Mouse (Mus musculus): ENCODE data around the gene C1qtnf6.

The C1qtnf6 gene

DNA sequence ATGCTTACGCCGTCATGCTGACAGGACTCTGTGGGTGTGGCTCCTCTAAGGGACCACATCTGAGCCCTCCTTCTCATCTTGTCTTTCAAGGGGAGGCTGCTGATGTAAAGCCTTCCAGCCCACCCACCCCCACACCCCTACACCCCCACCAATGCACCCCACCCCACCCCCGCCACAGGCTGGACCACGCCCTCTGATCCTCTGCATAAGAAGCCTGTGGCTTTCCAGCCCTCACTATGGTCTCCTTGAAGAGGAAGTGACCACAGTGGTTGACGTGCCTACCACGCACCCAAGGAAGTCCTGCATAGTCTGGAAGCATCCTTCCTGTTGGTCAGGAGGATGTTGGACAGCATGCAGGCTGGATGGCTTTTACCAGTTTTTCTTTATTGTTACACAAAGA is 15.5 kb downstream of the C1qtnf6 start:
- DNase-seq (ENCODE audit: low read depth, low spot score) = no peak

DNA sequence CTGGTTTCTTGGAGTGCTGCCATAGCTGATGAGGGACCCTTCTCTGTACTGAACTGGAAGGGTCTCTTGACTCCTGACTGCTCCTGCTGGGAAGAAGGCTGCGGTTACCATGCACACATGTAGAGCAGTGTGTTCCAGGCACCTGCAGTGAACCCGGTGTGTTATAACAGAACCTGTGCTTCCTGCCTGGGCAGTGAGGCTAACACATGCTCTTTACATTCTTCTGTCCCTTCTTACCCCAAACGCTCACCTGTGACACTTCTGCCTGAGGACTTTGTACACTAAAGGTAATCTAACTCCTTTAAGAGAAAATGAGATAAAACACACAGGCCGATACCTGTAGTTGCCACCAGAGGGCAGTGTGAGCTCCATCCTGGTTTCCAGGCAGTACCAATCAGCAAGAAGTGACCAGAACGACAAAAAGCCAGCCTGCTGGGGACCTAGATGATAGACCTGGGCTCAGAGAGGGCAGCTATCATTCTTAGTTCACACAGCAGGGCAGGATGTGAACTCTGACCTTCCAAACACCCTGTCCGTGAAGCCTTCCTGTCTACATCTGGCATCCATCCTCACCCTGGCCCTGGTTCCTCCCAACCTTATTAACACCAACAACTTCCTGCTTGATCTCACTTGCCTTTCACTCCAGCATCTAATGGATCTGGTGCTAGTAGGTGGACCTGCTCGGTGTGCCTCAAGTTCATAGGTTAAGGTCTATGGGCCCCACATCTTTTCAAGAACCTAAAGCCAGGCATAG is 16.6 kb downstream of the C1qtnf6 start:
- DNase-seq (ENCODE audit: low read depth, low spot score) = peak; percentile 71

- no peak for DNase-seq (ENCODE audit: low read depth, low spot score)
Observed at GRCm38 (mm10) chr15:78513019-78513418, 18.2 kb downstream of the C1qtnf6 start.

DNA sequence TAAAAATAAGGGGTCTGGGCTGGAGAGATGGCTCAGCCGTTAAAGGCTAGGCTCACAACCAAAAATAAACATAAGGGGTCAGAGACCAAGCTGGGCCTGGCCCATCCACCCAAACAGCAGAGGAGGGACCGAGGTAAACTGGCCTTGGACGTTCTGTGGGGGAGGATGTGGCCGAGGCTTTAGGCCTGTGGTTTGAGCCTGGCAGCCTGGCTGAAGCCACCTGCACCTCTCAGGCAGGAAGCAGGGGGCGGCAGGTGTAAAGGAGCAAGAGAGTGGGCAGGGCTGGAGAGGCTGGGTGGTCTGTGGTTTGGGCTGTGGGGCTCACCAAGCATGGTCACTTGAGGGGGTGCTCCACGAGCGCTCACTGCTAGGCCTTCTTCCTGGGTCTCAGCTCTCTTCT is 19.3 kb downstream of the C1qtnf6 start:
- no peak for DNase-seq (ENCODE audit: low read depth, low spot score)

- DNase-seq (ENCODE audit: low read depth, low spot score) = no peak
Observed at GRCm38 (mm10) chr15:78510736-78511135, 20.5 kb downstream of the C1qtnf6 start.

GRCm38 (mm10) chr15:78510121-78510576 is 21.1 kb downstream of the C1qtnf6 start:
- peak; percentile 30 for DNase-seq (ENCODE audit: low read depth, low spot score)

- DNase-seq (ENCODE audit: low read depth, low spot score) = no peak
Observed at GRCm38 (mm10) chr15:78509297-78509899, 21.8 kb downstream of the C1qtnf6 start.

DNA sequence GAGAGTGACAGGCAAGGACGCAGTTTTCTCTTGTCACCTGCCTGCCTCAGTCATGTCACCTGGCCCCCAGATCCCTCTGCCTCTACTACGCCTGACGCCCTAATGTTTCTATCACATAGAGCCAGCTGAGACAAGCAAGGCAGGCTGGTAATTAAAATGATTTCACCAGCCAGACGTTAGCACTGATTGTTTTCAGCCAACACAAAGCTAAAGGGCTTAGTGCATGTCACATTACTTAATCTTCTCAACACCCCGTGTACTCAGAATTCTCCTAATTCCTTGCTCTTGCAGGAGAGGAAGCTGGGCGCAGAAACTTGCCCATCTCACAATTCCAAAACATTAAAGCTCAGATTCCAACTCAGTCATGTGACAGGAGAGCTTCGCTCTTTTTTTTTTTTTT is 22.8 kb downstream of the C1qtnf6 start:
- DNase-seq (ENCODE audit: low read depth, low spot score) = no peak

- no peak for DNase-seq (ENCODE audit: low read depth, low spot score)
Observed at GRCm38 (mm10) chr15:78505541-78505940, 25.7 kb downstream of the C1qtnf6 start.

GRCm38 (mm10) chr15:78504816-78505215 is 26.4 kb downstream of the C1qtnf6 start:
- DNase-seq (ENCODE audit: low read depth, low spot score) = no peak

GRCm38 (mm10) chr15:78504013-78504412 is 27.2 kb downstream of the C1qtnf6 start:
- no peak for DNase-seq (ENCODE audit: low read depth, low spot score)

GRCm38 (mm10) chr15:78502437-78503132 is 28.6 kb downstream of the C1qtnf6 start:
- no peak for DNase-seq (ENCODE audit: low read depth, low spot score)

GRCm38 (mm10) chr15:78494968-78495406 is 36.2 kb downstream of the C1qtnf6 start, which contains the start of gene Il2rb:
Gene Il2rb, minus strand, starts transcription at chr15:78495271.
- DNase-seq (ENCODE audit: low read depth, low spot score) = peak; percentile 57

GRCm38 (mm10) chr15:78493401-78494010 is 37.7 kb downstream of the C1qtnf6 start:
- DNase-seq (ENCODE audit: low read depth, low spot score) = no peak

DNA sequence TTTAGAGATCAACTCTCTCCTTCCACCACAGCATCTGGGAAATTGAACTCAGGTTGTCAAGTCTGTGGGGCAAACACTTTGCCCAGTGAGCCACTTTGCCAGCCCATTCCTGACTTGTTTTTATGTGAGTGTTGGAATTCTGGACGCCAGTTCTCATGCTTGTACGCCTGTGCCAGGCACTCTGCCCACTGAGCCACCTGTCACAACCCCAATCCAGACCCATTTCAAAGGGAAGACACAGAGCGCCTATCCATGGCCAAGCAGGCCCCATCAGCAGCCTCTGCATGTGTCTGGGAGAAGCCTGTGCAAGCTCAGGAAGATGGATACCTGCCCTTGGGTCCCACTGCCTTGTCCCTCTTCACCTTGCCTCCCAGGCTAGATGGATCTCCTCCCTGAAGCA is 39.9 kb downstream of the C1qtnf6 start:
- no peak for DNase-seq (ENCODE audit: low read depth, low spot score)

DNA sequence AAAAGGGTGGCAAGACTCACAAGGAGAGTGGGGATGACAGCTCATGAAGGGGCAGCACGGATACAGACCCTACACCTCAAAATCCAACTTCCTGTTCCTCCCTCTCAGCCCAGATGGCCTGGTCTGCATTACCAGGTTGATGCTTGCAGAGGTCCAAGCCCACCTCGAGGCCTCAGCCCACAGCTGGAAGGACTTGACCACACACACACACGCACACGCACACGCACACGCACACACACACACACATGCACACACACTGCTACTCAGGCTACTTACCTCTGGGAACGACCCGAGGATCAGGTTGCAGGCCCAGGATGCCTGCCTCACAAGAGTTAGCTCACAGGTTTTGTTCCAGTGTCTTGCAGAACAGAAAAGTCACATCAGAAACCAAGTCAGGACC is 41.3 kb downstream of the C1qtnf6 start:
- DNase-seq (ENCODE audit: low read depth, low spot score) = no peak

DNA sequence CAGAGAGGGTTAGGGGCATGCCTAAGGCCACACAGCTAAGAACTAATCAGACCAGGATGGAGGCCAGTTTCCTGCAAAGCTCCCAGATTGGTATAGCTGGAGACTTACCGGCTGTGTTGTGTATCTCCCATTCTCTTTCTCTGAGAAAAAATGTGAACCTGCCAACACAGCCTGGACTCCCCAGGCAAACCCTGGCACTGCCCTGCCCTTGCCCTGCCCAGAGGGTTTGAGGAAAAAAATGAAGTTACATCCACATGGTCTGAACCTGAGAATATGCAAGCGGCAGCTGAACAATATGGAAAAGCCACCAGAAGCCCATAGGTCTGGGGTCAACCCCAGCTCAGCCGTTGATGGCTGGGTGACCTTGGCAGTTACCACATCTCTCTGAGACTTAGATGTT is 42.0 kb downstream of the C1qtnf6 start:
- no peak for DNase-seq (ENCODE audit: low read depth, low spot score)

DNA sequence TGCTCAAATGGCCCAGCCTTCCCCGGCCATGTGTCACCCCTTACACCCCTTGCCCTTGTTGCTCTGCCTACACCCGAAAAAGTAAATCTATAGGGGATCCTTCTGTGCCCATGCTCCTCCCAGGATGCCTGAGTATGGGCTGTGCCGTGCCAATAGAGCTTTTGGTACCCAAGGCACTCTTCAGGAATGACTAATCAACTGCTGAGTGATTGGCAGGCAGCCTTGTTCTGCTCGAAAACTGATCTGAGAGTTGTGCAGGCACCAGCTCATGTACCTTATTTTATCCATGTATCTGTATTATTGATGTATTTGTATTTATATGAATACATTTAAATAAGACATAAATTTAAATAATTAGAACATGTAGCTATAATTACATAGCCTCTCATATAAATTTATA is 44.1 kb downstream of the C1qtnf6 start:
- no peak for DNase-seq (ENCODE audit: low read depth, low spot score)

- no peak for DNase-seq (ENCODE audit: low read depth, low spot score)
Observed at GRCm38 (mm10) chr15:78486564-78486963, 44.7 kb downstream of the C1qtnf6 start.

GRCm38 (mm10) chr15:78483311-78483710 is 47.9 kb downstream of the C1qtnf6 start:
- DNase-seq (ENCODE audit: low read depth, low spot score) = no peak

GRCm38 (mm10) chr15:78482518-78482917 is 48.7 kb downstream of the C1qtnf6 start:
- no peak for DNase-seq (ENCODE audit: low read depth, low spot score)

- no peak for DNase-seq (ENCODE audit: low read depth, low spot score)
Observed at GRCm38 (mm10) chr15:78481448-78482000, 49.7 kb downstream of the C1qtnf6 start.
